Mouse (Mus musculus) liver, embryonic 14 days (tissue): ENCODE measurements around the gene Lrrn3. TPM values are rescaled to one million over a fixed set of nuclear protein-coding genes. Genes with fewer than 3 reads are reported as not detected.

Experiments used
- polyA plus RNA-seq: library from polyadenylated mRNA; depleted of rRNA; stranded (reverse); fragments of >200 nt; gene quantifications from 2 replicates; pipeline ENCODE4 v1.2.3, GENCODE M21; 2012; rRNA removed

The Lrrn3 gene
- polyA plus RNA-seq, result 0.53 and 0.73 TPM in 2 replicates

DNA sequence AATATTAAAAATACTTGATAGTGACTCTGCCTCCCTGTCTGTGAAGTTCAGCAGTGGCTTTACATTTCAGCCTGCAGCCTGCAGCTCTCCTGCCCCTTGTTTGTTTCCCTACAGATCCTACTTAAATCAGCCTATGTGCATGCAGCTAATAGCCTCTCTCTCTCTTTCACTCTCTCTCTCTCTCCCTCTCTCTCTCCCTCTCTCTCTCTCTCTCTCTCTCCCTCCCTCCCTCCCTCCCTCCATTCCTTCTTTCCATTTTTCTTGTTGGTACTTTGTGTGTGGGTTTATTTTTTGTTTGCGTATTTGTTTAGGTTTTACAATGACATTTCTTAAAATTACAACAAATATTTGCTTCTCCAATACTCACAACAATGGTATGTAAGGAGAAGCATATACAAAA is at the start of gene Lrrn3:
TSS of gene Lrrn3 (minus strand) at position 101 of the 400 bp plus-strand sequence.

